9 mouse cellular contexts compared by ENCODE assay signal in genomic region chr16:23953189-23953958, GRCm38 (mm10). TPM values are rescaled to one million over a fixed set of nuclear protein-coding genes. Genes with fewer than 3 reads are reported as not detected.
A peak's percentile ranks its signal among the peaks of the same experiment; 100 is the strongest.
DNase-seq lines count a peak whose midpoint lies in the region; ATAC-seq and TF ChIP-seq lines count a peak whose summit lies in the region.
"Had no signal": no experiment of that assay in that cellular context is flagged by ENCODE, and none has a peak within 500 bp of the region (broad histone marks: within the 10 kb centered on the region; RNA-seq: fewer than 3 reads in every experiment).

No protein-coding gene starts in this region.

- DNase-seq in CD4-positive, CD25-positive, alpha-beta regulatory T cell, adult 2 months (ENCODE audit: low read depth, low spot score) = peak; percentile 72
- DNase-seq in testis, postnatal 14 days (ENCODE audit: low spot score) = no peak
- DNase-seq in embryonic facial prominence, embryonic 14.5 days (ENCODE audit: low spot score) = peak; percentile 68
- peak; percentile 67 for DNase-seq in liver, postnatal 0 days
- DNase-seq in retina, adult 2 months (ENCODE audit: low read depth, low spot score) = peak; percentile 44

- peak; percentile 47; the same call in 1 of the 2 replicates for TF ChIP-seq CTCF in testis, adult 2 months (IDR thresholded peaks at IDR 0.05; ENCODE audit: control insufficient read depth, insufficient read depth, insufficient replicate concordance, low read depth, low read length)
- TF ChIP-seq CTCF in liver, postnatal 0 days (IDR thresholded peaks at IDR 0.05; ENCODE audit: low read depth) = peak; percentile 79

- no peaks in the 10 kb centered on the region for H3K27me3 ChIP-seq in testis, adult 2 months (ENCODE audit: control insufficient read depth, insufficient read depth, low read length)
- no peaks in the 10 kb centered on the region for H3K27me3 ChIP-seq in embryonic facial prominence, embryonic 14.5 days (replicated peaks; ENCODE audit: control insufficient read depth, insufficient read depth, low read length)
- 0 out of 2 replicates have a peak, but pooled peaks cover 2% of the 10 kb centered on the region for H3K27me3 ChIP-seq in hindbrain, embryonic 16.5 days (replicated peaks; ENCODE audit: control insufficient read depth, insufficient read depth, low read length)
- H3K27me3 ChIP-seq in liver, postnatal 0 days (ENCODE audit: insufficient read depth, low read length) = no peaks in the 10 kb centered on the region

- ATAC-seq in CD4-positive, CD25-positive, alpha-beta regulatory T cell, adult 4 months = no peak
- ATAC-seq in embryonic facial prominence, embryonic 14.5 days (ENCODE audit: low read depth) = no peak
- ATAC-seq in hindbrain, embryonic 16.5 days = peak; percentile 61
- no peak for ATAC-seq in liver, postnatal 0 days

- 42% methylated on average over 11 of the region's 11 CpGs for WGBS in embryonic facial prominence, embryonic 14.5 days
- WGBS in hindbrain, embryonic 16.5 days = 44% methylated on average over 11 of the region's 11 CpGs
- 52% methylated on average over 11 of the region's 11 CpGs for WGBS in liver, postnatal 0 days (ENCODE audit: insufficient replicate concordance)

- H3K9me3 ChIP-seq in embryonic facial prominence, embryonic 14.5 days (ENCODE audit: control insufficient read depth, low read length) = no peaks in the 10 kb centered on the region
- no peaks in the 10 kb centered on the region for H3K9me3 ChIP-seq in hindbrain, embryonic 16.5 days (ENCODE audit: control insufficient read depth, low read length)
- H3K9me3 ChIP-seq in liver, postnatal 0 days (ENCODE audit: low read length) = no peaks in the 10 kb centered on the region

- H3K4me2 ChIP-seq in embryonic facial prominence, embryonic 14.5 days (ENCODE audit: low read depth, low read length) = no peak overlapping the region
- no peak overlapping the region for H3K4me2 ChIP-seq in hindbrain, embryonic 16.5 days (ENCODE audit: low read length)
- no peak overlapping the region for H3K4me2 ChIP-seq in liver, postnatal 0 days (ENCODE audit: low read depth, low read length)

- H3K36me3 ChIP-seq in testis, adult 2 months (ENCODE audit: control insufficient read depth, insufficient read depth, low read length) = no peaks in the 10 kb centered on the region
- H3K36me3 ChIP-seq in embryonic facial prominence, embryonic 14.5 days (ENCODE audit: control insufficient read depth, insufficient read depth, low read length) = no peaks in the 10 kb centered on the region
- no peaks in the 10 kb centered on the region for H3K36me3 ChIP-seq in hindbrain, embryonic 16.5 days (ENCODE audit: control insufficient read depth, insufficient read depth, low read length)
- H3K36me3 ChIP-seq in liver, postnatal 0 days (replicated peaks; ENCODE audit: insufficient read depth, low read length) = no peaks in the 10 kb centered on the region

- no peak for TF ChIP-seq POLR2A in testis, adult 2 months (IDR thresholded peaks at IDR 0.05; ENCODE audit: control insufficient read depth, low read depth, low read length)

- TF ChIP-seq EP300 in liver, postnatal 0 days (IDR thresholded peaks at IDR 0.05; ENCODE audit: low read depth) = no peak

- no peak overlapping the region for H3K9ac ChIP-seq in embryonic facial prominence, embryonic 14.5 days (ENCODE audit: low read depth, low read length)
- 0 out of 2 replicates have a peak overlapping the region, but pooled peaks have one; percentile 22 for H3K9ac ChIP-seq in hindbrain, embryonic 16.5 days (ENCODE audit: low read depth, low read length)
- H3K9ac ChIP-seq in liver, postnatal 0 days (replicated peaks) = no peak overlapping the region

- H3K27ac ChIP-seq in testis, adult 2 months (ENCODE audit: control insufficient read depth, insufficient read depth, low read depth, low read length) = no peak overlapping the region
- H3K27ac ChIP-seq in embryonic facial prominence, embryonic 14.5 days (replicated peaks; ENCODE audit: low read depth, low read length) = no peak overlapping the region
- H3K27ac ChIP-seq in hindbrain, embryonic 16.5 days (ENCODE audit: low read depth, low read length) = no peak overlapping the region
- H3K27ac ChIP-seq in liver, postnatal 0 days (ENCODE audit: low read depth) = no peak overlapping the region

- no peak overlapping the region for H3K4me3 ChIP-seq in testis, adult 2 months (ENCODE audit: control insufficient read depth, low read depth, low read length)
- no peak overlapping the region for H3K4me3 ChIP-seq in embryonic facial prominence, embryonic 14.5 days (ENCODE audit: low read depth, low read length)
- H3K4me3 ChIP-seq in hindbrain, embryonic 16.5 days (ENCODE audit: low read length) = no peak overlapping the region
- no peak overlapping the region for H3K4me3 ChIP-seq in liver, postnatal 0 days (ENCODE audit: low read depth, low read length)

- H3K4me1 ChIP-seq in testis, adult 2 months (ENCODE audit: control insufficient read depth, insufficient read depth, low read length) = no peaks in the 10 kb centered on the region
- peaks cover 4% of the 10 kb centered on the region; the same call in 1 of the 2 replicates for H3K4me1 ChIP-seq in embryonic facial prominence, embryonic 14.5 days (ENCODE audit: control insufficient read depth, insufficient read depth, low read length)
- peaks cover 3% of the 10 kb centered on the region; the same call in 1 of the 2 replicates for H3K4me1 ChIP-seq in hindbrain, embryonic 16.5 days (ENCODE audit: control insufficient read depth, insufficient read depth, low read depth, low read length)
- H3K4me1 ChIP-seq in liver, postnatal 0 days (ENCODE audit: insufficient read depth) = no peaks in the 10 kb centered on the region

RNA-seq across cellular contexts. Expression of gene Rtp2, which starts 21.2 kb away (rescaled TPM):
- polyA plus RNA-seq in CD4-positive, CD25-positive, alpha-beta regulatory T cell, adult 4 months (2017; shearing (Covaris generic)) = under 1 TPM; 0.13 to 0.33 TPM
- 0.20 and 0.66 TPM in 2 replicates for polyA plus RNA-seq in testis, adult 2 months (2012; rRNA removed)
- polyA plus RNA-seq in embryonic facial prominence, embryonic 14.5 days (2014; fragmentation: Nextera tagmentation; extraction: Ambion mirVana) = 0.79 and 0.84 TPM in 2 replicates
- polyA plus RNA-seq in hindbrain, embryonic 16.5 days (2015; fragmentation: Nextera tagmentation; extraction: Ambion mirVana) = 0.12 TPM in 1 of 2 replicates, not detected in the other
- not detected in 2 replicates for polyA plus RNA-seq in liver, postnatal 0 days (2015; fragmentation: Nextera tagmentation; extraction: Ambion mirVana)
- polyA plus RNA-seq: heart, embryonic 14.5 days had no signal

RNA-seq across cellular contexts. Expression of gene Gm37419, which starts 34.9 kb away (rescaled TPM):
- polyA plus RNA-seq in CD4-positive, CD25-positive, alpha-beta regulatory T cell, adult 4 months (2017; shearing (Covaris generic)) = not detected
- polyA plus RNA-seq in testis, adult 2 months (2012; rRNA removed) = not detected in 2 replicates
- not detected in 2 replicates for polyA plus RNA-seq in embryonic facial prominence, embryonic 14.5 days (2014; fragmentation: Nextera tagmentation; extraction: Ambion mirVana)
- polyA plus RNA-seq in hindbrain, embryonic 16.5 days (2015; fragmentation: Nextera tagmentation; extraction: Ambion mirVana) = not detected in 2 replicates
- polyA plus RNA-seq in liver, postnatal 0 days (2015; fragmentation: Nextera tagmentation; extraction: Ambion mirVana) = not detected in 2 replicates
- polyA plus RNA-seq: heart, embryonic 14.5 days had no signal

RNA-seq across cellular contexts. Expression of gene Bcl6, which starts 35.3 kb away (rescaled TPM):
- polyA plus RNA-seq in CD4-positive, CD25-positive, alpha-beta regulatory T cell, adult 4 months (2017; shearing (Covaris generic)) = 10 to 100 TPM in 1 of 2 experiments, 1 to 10 TPM in 1; 6.2 to 23.8 TPM
- 2.2 and 2.4 TPM in 2 replicates for polyA plus RNA-seq in testis, adult 2 months (2012; rRNA removed)
- polyA plus RNA-seq in embryonic facial prominence, embryonic 14.5 days (2014; fragmentation: Nextera tagmentation; extraction: Ambion mirVana) = 2.5 and 3.0 TPM in 2 replicates
- 0.76 and 0.79 TPM in 2 replicates for polyA plus RNA-seq in hindbrain, embryonic 16.5 days (2015; fragmentation: Nextera tagmentation; extraction: Ambion mirVana)
- polyA plus RNA-seq in liver, postnatal 0 days (2015; fragmentation: Nextera tagmentation; extraction: Ambion mirVana) = 0.46 and 0.69 TPM in 2 replicates
